11 mouse cellular contexts compared by ENCODE assay signal in the genomic region with DNA sequence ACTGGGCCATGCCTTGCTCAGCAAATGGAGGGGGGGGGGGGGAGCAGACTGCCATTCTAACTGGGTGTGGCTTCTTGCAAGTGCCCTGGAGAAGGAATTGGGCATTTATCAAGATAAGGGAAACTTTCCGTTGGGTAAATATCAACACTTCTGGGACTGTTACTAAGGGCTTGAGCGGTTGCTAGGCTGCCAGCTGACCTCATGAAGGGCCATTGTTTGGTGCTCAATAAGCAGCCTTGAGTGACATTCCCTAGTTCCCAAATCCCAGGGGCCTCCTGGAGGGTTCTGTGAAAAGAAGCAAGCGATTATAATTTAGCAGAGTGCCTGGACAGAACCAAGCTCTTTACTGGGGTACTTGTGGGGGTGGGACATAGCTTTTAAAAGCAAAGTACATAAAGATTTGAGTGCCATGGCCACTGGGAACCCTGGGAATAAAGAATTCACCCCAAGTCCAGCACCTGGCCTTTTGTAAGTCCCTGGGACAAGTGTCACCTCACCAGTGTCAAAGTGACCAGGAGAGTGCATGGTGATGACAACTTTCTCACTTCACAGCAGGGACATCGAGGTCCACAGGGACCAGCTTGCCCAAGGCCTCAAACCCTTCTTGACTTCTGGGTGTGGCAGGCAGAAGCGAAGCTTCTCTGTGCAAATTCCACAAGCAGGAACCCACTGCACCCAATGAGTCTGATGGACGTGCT.
DNase-seq lines count a peak whose midpoint lies in the region; ATAC-seq and TF ChIP-seq lines count a peak whose summit lies in the region.
"Had no signal": no experiment of that assay in that cellular context is flagged by ENCODE, and none has a peak within 500 bp of the region (broad histone marks: within the 10 kb centered on the region; RNA-seq: fewer than 3 reads in every experiment).

No protein-coding gene starts in this region.

- no peak for TF ChIP-seq EP300 in liver, postnatal 0 days (IDR thresholded peaks at IDR 0.05; ENCODE audit: low read depth)

- H3K9ac ChIP-seq in embryonic facial prominence, embryonic 14.5 days (ENCODE audit: low read depth, low read length), result no peak overlapping the region
- H3K9ac ChIP-seq in hindbrain, embryonic 16.5 days (ENCODE audit: low read depth, low read length), result no peak overlapping the region
- H3K9ac ChIP-seq in midbrain, embryonic 12.5 days (replicated peaks), result no peak overlapping the region
- no peak overlapping the region for H3K9ac ChIP-seq in liver, postnatal 0 days (replicated peaks)

- ATAC-seq in embryonic facial prominence, embryonic 14.5 days (ENCODE audit: low read depth), result no peak; the same call in 1 of the 2 replicates
- ATAC-seq in hindbrain, embryonic 16.5 days, result peak; percentile 44; the same call in 1 of the 2 replicates
- ATAC-seq in midbrain, embryonic 12.5 days (ENCODE audit: low FRiP score, low read depth), result peak; percentile 85
- no peak for ATAC-seq in megakaryocyte, adult 5-6 weeks (ENCODE audit: poor library complexity, severe bottlenecking)
- no peak for ATAC-seq in liver, postnatal 0 days

- no peak for TF ChIP-seq CTCF in liver, postnatal 0 days (IDR thresholded peaks at IDR 0.05; ENCODE audit: low read depth)

- no peak overlapping the region for H3K4me3 ChIP-seq in embryonic facial prominence, embryonic 14.5 days (ENCODE audit: low read depth, low read length)
- H3K4me3 ChIP-seq in hindbrain, embryonic 16.5 days (ENCODE audit: low read length), result no peak overlapping the region
- no peak overlapping the region for H3K4me3 ChIP-seq in midbrain, embryonic 12.5 days
- no peak overlapping the region for H3K4me3 ChIP-seq in liver, postnatal 0 days (ENCODE audit: low read depth, low read length)
- H3K4me3 ChIP-seq: heart, adult 2 months had no signal

- H3K9me3 ChIP-seq in embryonic facial prominence, embryonic 14.5 days (ENCODE audit: control insufficient read depth, low read length), result no peaks in the 10 kb centered on the region
- H3K9me3 ChIP-seq in hindbrain, embryonic 16.5 days (ENCODE audit: control insufficient read depth, low read length), result no peaks in the 10 kb centered on the region
- no peaks in the 10 kb centered on the region for H3K9me3 ChIP-seq in midbrain, embryonic 12.5 days
- H3K9me3 ChIP-seq in liver, postnatal 0 days (ENCODE audit: low read length), result no peaks in the 10 kb centered on the region

- no peak overlapping the region for H3K27ac ChIP-seq in embryonic facial prominence, embryonic 14.5 days (replicated peaks; ENCODE audit: low read depth, low read length)
- H3K27ac ChIP-seq in hindbrain, embryonic 16.5 days (ENCODE audit: low read depth, low read length), result peak overlapping the region; percentile 42; the same call in 1 of the 2 replicates
- peak overlapping the region; percentile 63 for H3K27ac ChIP-seq in midbrain, embryonic 12.5 days (replicated peaks)
- H3K27ac ChIP-seq in liver, postnatal 0 days (ENCODE audit: low read depth), result no peak overlapping the region
- H3K27ac ChIP-seq: heart, adult 2 months had no signal

- WGBS in embryonic facial prominence, embryonic 14.5 days, result 40% methylated on average over 6 of the region's 6 CpGs
- 27% methylated on average over 6 of the region's 6 CpGs for WGBS in hindbrain, embryonic 16.5 days
- WGBS in midbrain, embryonic 12.5 days, result 22% methylated on average over 6 of the region's 6 CpGs
- 45% methylated on average over 6 of the region's 6 CpGs for WGBS in liver, postnatal 0 days (ENCODE audit: insufficient replicate concordance)

- peak; percentile 75 for DNase-seq in embryo, embryonic 10 days (ENCODE audit: low spot score)
- peak; percentile 51 for DNase-seq in embryonic facial prominence, embryonic 14.5 days (ENCODE audit: low spot score)
- DNase-seq in spleen, adult 12 weeks (ENCODE audit: low spot score), result no peak
- DNase-seq in liver, postnatal 0 days, result no peak
- DNase-seq: cerebellum, adult 11 months; heart, adult 2 months; kidney, adult 18-20 months; right cerebral cortex, postnatal 4 days had no signal

- no peaks in the 10 kb centered on the region for H3K27me3 ChIP-seq in embryonic facial prominence, embryonic 14.5 days (replicated peaks; ENCODE audit: control insufficient read depth, insufficient read depth, low read length)
- no peaks in the 10 kb centered on the region for H3K27me3 ChIP-seq in hindbrain, embryonic 16.5 days (replicated peaks; ENCODE audit: control insufficient read depth, insufficient read depth, low read length)
- peaks cover 70% of the 10 kb centered on the region for H3K27me3 ChIP-seq in midbrain, embryonic 12.5 days
- 0 out of 2 replicates have a peak, but pooled peaks cover 3% of the 10 kb centered on the region for H3K27me3 ChIP-seq in liver, postnatal 0 days (ENCODE audit: insufficient read depth, low read length)

- H3K4me2 ChIP-seq in embryonic facial prominence, embryonic 14.5 days (ENCODE audit: low read depth, low read length), result no peak overlapping the region
- H3K4me2 ChIP-seq in hindbrain, embryonic 16.5 days (ENCODE audit: low read length), result no peak overlapping the region
- H3K4me2 ChIP-seq in midbrain, embryonic 12.5 days (replicated peaks), result peak overlapping the region; percentile 4; the same call in 1 of the 2 replicates
- no peak overlapping the region for H3K4me2 ChIP-seq in liver, postnatal 0 days (ENCODE audit: low read depth, low read length)

- H3K36me3 ChIP-seq in embryonic facial prominence, embryonic 14.5 days (ENCODE audit: control insufficient read depth, insufficient read depth, low read length), result no peaks in the 10 kb centered on the region
- no peaks in the 10 kb centered on the region for H3K36me3 ChIP-seq in hindbrain, embryonic 16.5 days (ENCODE audit: control insufficient read depth, insufficient read depth, low read length)
- H3K36me3 ChIP-seq in midbrain, embryonic 12.5 days, result no peaks in the 10 kb centered on the region
- H3K36me3 ChIP-seq in liver, postnatal 0 days (replicated peaks; ENCODE audit: insufficient read depth, low read length), result no peaks in the 10 kb centered on the region

- no peaks in the 10 kb centered on the region for H3K4me1 ChIP-seq in embryonic facial prominence, embryonic 14.5 days (ENCODE audit: control insufficient read depth, insufficient read depth, low read length)
- peaks cover 11% of the 10 kb centered on the region; the same call in 1 of the 2 replicates for H3K4me1 ChIP-seq in hindbrain, embryonic 16.5 days (ENCODE audit: control insufficient read depth, insufficient read depth, low read depth, low read length)
- H3K4me1 ChIP-seq in midbrain, embryonic 12.5 days, result peaks cover 44% of the 10 kb centered on the region
- H3K4me1 ChIP-seq in liver, postnatal 0 days (ENCODE audit: insufficient read depth), result no peaks in the 10 kb centered on the region

Comparison
In these comparisons a context has a peak if more than half of its experiments do, and no peak if none do; other contexts are left out.
1. DNase-seq: peak in embryo, embryonic 10 days (single experiment) and embryonic facial prominence, embryonic 14.5 days (single experiment); none in spleen, adult 12 weeks (single experiment) and liver, postnatal 0 days (single experiment).
2. ATAC-seq: peak in hindbrain, embryonic 16.5 days (single experiment) and midbrain, embryonic 12.5 days (single experiment); none in embryonic facial prominence, embryonic 14.5 days (single experiment), megakaryocyte, adult 5-6 weeks (single experiment) and liver, postnatal 0 days (single experiment).
3. H3K27ac ChIP-seq: peak in hindbrain, embryonic 16.5 days (single experiment) and midbrain, embryonic 12.5 days (single experiment); none in embryonic facial prominence, embryonic 14.5 days (single experiment) and liver, postnatal 0 days (single experiment).